Mouse (Mus musculus): ENCODE results near the gene Slc6a21. TPM values are rescaled to one million over a fixed set of nuclear protein-coding genes. Genes with fewer than 3 reads are reported as not detected.
A peak's percentile ranks its signal among the peaks of the same experiment; 100 is the strongest.

Gene Slc6a21
- polyA plus RNA-seq, 1 experiment from 2014 or later: not detected

GRCm38 (mm10) chr7:45265518-45265917 lies 11.8 kb upstream of the Slc6a21 start:
- H3K27me3 ChIP-seq (ENCODE audit: control insufficient read depth, insufficient read depth, low read length): no peaks in the 10 kb centered on the region
- no peaks in the 10 kb centered on the region for H3K36me3 ChIP-seq (ENCODE audit: control insufficient read depth, insufficient read depth, low read length)
- no peak overlapping the region for H3K27ac ChIP-seq (ENCODE audit: low read depth, low read length)
- H3K4me3 ChIP-seq (ENCODE audit: low read depth, low read length): no peak overlapping the region
- no peak for ATAC-seq (ENCODE audit: low FRiP score)
- H3K9me3 ChIP-seq (ENCODE audit: control insufficient read depth, low read length): no peaks in the 10 kb centered on the region
- DNase-seq (ENCODE audit: low spot score): no peak
- no peak overlapping the region for H3K4me2 ChIP-seq (replicated peaks; ENCODE audit: low read depth, low read length)
- H3K4me1 ChIP-seq (replicated peaks; ENCODE audit: control insufficient read depth, insufficient read depth, low read length): no peaks in the 10 kb centered on the region
- no peak overlapping the region for H3K9ac ChIP-seq (ENCODE audit: low read depth, low read length)
- 84% methylated on average over 1 of the region's 1 CpGs for WGBS

DNA sequence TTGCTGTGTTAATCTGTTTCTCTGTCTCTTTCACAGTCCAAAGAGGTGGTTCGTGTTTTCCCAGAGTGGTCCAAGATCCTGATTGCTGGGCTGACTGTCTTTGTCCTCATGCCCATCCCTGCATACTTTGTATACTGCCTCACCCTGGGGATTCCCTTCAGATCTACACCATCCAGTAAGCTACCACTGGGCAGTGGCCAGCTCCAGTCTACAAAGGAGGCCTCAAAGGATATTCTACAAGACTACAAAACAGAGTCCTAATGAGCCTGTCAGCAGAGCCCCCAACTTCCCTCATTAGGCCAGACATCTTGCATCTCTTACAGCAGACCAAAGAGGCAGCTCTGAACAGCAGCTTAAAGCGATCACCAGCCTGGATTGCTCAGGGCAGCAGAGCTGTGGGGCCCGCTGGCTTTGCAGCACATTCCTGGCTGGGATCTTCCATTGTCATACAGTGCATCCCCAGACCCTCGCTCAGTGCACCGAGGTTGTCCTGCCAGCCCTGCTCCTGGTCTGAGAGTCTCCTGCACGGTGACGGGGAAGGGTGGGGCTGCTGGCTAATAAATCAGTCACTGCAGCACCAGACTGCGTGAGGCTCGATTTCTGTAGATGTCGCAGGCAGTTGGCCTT lies 4.4 kb upstream of the Slc6a21 start:
- 66% methylated on average over 10 of the region's 10 CpGs for WGBS
- no peak for ATAC-seq (ENCODE audit: low FRiP score)
- H3K9me3 ChIP-seq (ENCODE audit: control insufficient read depth, low read length): no peaks in the 10 kb centered on the region
- no peak overlapping the region for H3K4me3 ChIP-seq (ENCODE audit: low read depth, low read length)
- no peak for DNase-seq (ENCODE audit: low spot score)
- no peak overlapping the region for H3K4me2 ChIP-seq (replicated peaks; ENCODE audit: low read depth, low read length)
- peaks cover 2% of the 10 kb centered on the region; the same call in 1 of the 2 replicates for H3K4me1 ChIP-seq (replicated peaks; ENCODE audit: control insufficient read depth, insufficient read depth, low read length)
- H3K36me3 ChIP-seq (ENCODE audit: control insufficient read depth, insufficient read depth, low read length): no peaks in the 10 kb centered on the region
- H3K9ac ChIP-seq (ENCODE audit: low read depth, low read length): no peak overlapping the region
- H3K27ac ChIP-seq (ENCODE audit: low read depth, low read length): no peak overlapping the region
- no peaks in the 10 kb centered on the region; the same call in 1 of the 2 replicates for H3K27me3 ChIP-seq (ENCODE audit: control insufficient read depth, insufficient read depth, low read length)

GRCm38 (mm10) chr7:45273672-45274071 lies 3.6 kb upstream of the Slc6a21 start:
- Histone ChIP-seq H3K36me3 (ENCODE audit: control insufficient read depth, insufficient read depth, low read length) (no peaks in the 10 kb centered on the region), H3K9me3 (ENCODE audit: control insufficient read depth, low read length) (no peaks in the 10 kb centered on the region), H3K4me2 (replicated peaks; ENCODE audit: low read depth, low read length) (no peak overlapping the region), H3K27ac (ENCODE audit: low read depth, low read length) (no peak overlapping the region), H3K4me1 (replicated peaks; ENCODE audit: control insufficient read depth, insufficient read depth, low read length) (peaks cover 2% of the 10 kb centered on the region; the same call in 1 of the 2 replicates), H3K4me3 (ENCODE audit: low read depth, low read length) (no peak overlapping the region), H3K27me3 (ENCODE audit: control insufficient read depth, insufficient read depth, low read length) (no peaks in the 10 kb centered on the region; the same call in 1 of the 2 replicates), H3K9ac (ENCODE audit: low read depth, low read length) (no peak overlapping the region)
- WGBS: 89% methylated on average over 8 of the region's 8 CpGs
- DNase-seq (ENCODE audit: low spot score) (no peak), ATAC-seq (ENCODE audit: low FRiP score) (no peak)

DNA sequence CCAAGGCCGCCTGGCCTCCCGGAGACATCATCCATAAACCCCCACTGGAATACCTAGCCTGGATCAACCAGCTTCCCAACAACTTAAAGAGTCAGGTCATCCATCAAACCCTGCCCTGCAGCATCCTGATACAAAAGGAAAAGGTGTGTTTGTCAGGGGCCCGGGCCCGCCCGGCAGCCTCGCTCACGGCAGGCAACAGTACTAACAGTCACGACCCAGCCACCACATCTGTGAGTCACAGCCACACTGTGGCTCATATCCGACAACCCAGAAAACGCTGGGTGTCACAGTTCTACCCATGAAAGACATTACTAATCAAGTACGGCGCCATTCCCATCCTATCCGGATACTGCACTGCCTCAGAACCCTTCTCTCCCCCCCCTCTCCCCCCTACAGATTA lies 9.2 kb downstream of the Slc6a21 start:
- Histone ChIP-seq H3K9ac (ENCODE audit: low read depth, low read length) (no peak overlapping the region), H3K4me2 (replicated peaks; ENCODE audit: low read depth, low read length) (no peak overlapping the region), H3K27ac (ENCODE audit: low read depth, low read length) (no peak overlapping the region), H3K36me3 (ENCODE audit: control insufficient read depth, insufficient read depth, low read length) (no peaks in the 10 kb centered on the region), H3K9me3 (ENCODE audit: control insufficient read depth, low read length) (no peaks in the 10 kb centered on the region), H3K27me3 (ENCODE audit: control insufficient read depth, insufficient read depth, low read length) (no peaks in the 10 kb centered on the region), H3K4me1 (replicated peaks; ENCODE audit: control insufficient read depth, insufficient read depth, low read length) (no peaks in the 10 kb centered on the region), H3K4me3 (ENCODE audit: low read depth, low read length) (no peak overlapping the region)
- DNase-seq (ENCODE audit: low spot score): no peak
- no peak for ATAC-seq (ENCODE audit: low FRiP score)
- WGBS: 85% methylated on average over 13 of the region's 13 CpGs

- Histone ChIP-seq H3K9me3 (ENCODE audit: control insufficient read depth, low read length) (no peaks in the 10 kb centered on the region), H3K36me3 (ENCODE audit: control insufficient read depth, insufficient read depth, low read length) (no peaks in the 10 kb centered on the region), H3K27me3 (ENCODE audit: control insufficient read depth, insufficient read depth, low read length) (no peaks in the 10 kb centered on the region), H3K4me3 (ENCODE audit: low read depth, low read length) (no peak overlapping the region), H3K9ac (ENCODE audit: low read depth, low read length) (no peak overlapping the region), H3K27ac (ENCODE audit: low read depth, low read length) (no peak overlapping the region), H3K4me1 (replicated peaks; ENCODE audit: control insufficient read depth, insufficient read depth, low read length) (no peaks in the 10 kb centered on the region), H3K4me2 (replicated peaks; ENCODE audit: low read depth, low read length) (no peak overlapping the region)
- DNase-seq (ENCODE audit: low spot score): no peak
- ATAC-seq (ENCODE audit: low FRiP score): no peak
- 87% methylated on average over 1 of the region's 1 CpGs for WGBS
These were observed 19.3 kb downstream of the Slc6a21 start for GRCm38 (mm10) chr7:45296626-45297025.

GRCm38 (mm10) chr7:45297563-45297962 lies 20.2 kb downstream of the Slc6a21 start:
- no peak overlapping the region for H3K4me3 ChIP-seq (ENCODE audit: low read depth, low read length)
- 57% methylated on average over 3 of the region's 3 CpGs for WGBS
- DNase-seq (ENCODE audit: low spot score) (no peak), ATAC-seq (ENCODE audit: low FRiP score) (no peak)
- no peaks in the 10 kb centered on the region for H3K27me3 ChIP-seq (ENCODE audit: control insufficient read depth, insufficient read depth, low read length)
- H3K9me3 ChIP-seq (ENCODE audit: control insufficient read depth, low read length): no peaks in the 10 kb centered on the region
- no peak overlapping the region for H3K9ac ChIP-seq (ENCODE audit: low read depth, low read length)
- H3K4me2 ChIP-seq (replicated peaks; ENCODE audit: low read depth, low read length): no peak overlapping the region
- no peaks in the 10 kb centered on the region for H3K4me1 ChIP-seq (replicated peaks; ENCODE audit: control insufficient read depth, insufficient read depth, low read length)
- no peaks in the 10 kb centered on the region for H3K36me3 ChIP-seq (ENCODE audit: control insufficient read depth, insufficient read depth, low read length)
- H3K27ac ChIP-seq (ENCODE audit: low read depth, low read length): no peak overlapping the region

- Histone ChIP-seq H3K27me3 (ENCODE audit: control insufficient read depth, insufficient read depth, low read length) (no peaks in the 10 kb centered on the region), H3K9ac (ENCODE audit: low read depth, low read length) (no peak overlapping the region), H3K4me3 (ENCODE audit: low read depth, low read length) (no peak overlapping the region), H3K36me3 (ENCODE audit: control insufficient read depth, insufficient read depth, low read length) (no peaks in the 10 kb centered on the region), H3K4me2 (replicated peaks; ENCODE audit: low read depth, low read length) (no peak overlapping the region), H3K27ac (ENCODE audit: low read depth, low read length) (no peak overlapping the region), H3K9me3 (ENCODE audit: control insufficient read depth, low read length) (no peaks in the 10 kb centered on the region), H3K4me1 (replicated peaks; ENCODE audit: control insufficient read depth, insufficient read depth, low read length) (no peaks in the 10 kb centered on the region)
- ATAC-seq (ENCODE audit: low FRiP score): 0 out of 2 replicates have a peak, but pooled peaks have one; percentile 60
- DNase-seq (ENCODE audit: low spot score): peak; percentile 70
- 14% methylated on average over 5 of the region's 5 CpGs for WGBS
These were observed 22.4 kb downstream of the Slc6a21 start for GRCm38 (mm10) chr7:45299752-45300151.

- no peak overlapping the region for H3K27ac ChIP-seq (ENCODE audit: low read depth, low read length)
- no peaks in the 10 kb centered on the region for H3K27me3 ChIP-seq (ENCODE audit: control insufficient read depth, insufficient read depth, low read length)
- no peaks in the 10 kb centered on the region for H3K9me3 ChIP-seq (ENCODE audit: control insufficient read depth, low read length)
- H3K4me3 ChIP-seq (ENCODE audit: low read depth, low read length): no peak overlapping the region
- no peak overlapping the region for H3K9ac ChIP-seq (ENCODE audit: low read depth, low read length)
- no peaks in the 10 kb centered on the region for H3K4me1 ChIP-seq (replicated peaks; ENCODE audit: control insufficient read depth, insufficient read depth, low read length)
- 20% methylated on average over 6 of the region's 6 CpGs for WGBS
- ATAC-seq (ENCODE audit: low FRiP score) (no peak), DNase-seq (ENCODE audit: low spot score) (peak; percentile 67)
- no peaks in the 10 kb centered on the region for H3K36me3 ChIP-seq (ENCODE audit: control insufficient read depth, insufficient read depth, low read length)
- no peak overlapping the region for H3K4me2 ChIP-seq (replicated peaks; ENCODE audit: low read depth, low read length)
These were observed 23.0 kb downstream of the Slc6a21 start for GRCm38 (mm10) chr7:45300270-45300669.

GRCm38 (mm10) chr7:45302626-45303025 lies 25.3 kb downstream of the Slc6a21 start:
- Histone ChIP-seq H3K4me1 (replicated peaks; ENCODE audit: control insufficient read depth, insufficient read depth, low read length) (no peaks in the 10 kb centered on the region), H3K9ac (ENCODE audit: low read depth, low read length) (no peak overlapping the region), H3K9me3 (ENCODE audit: control insufficient read depth, low read length) (no peaks in the 10 kb centered on the region), H3K27me3 (ENCODE audit: control insufficient read depth, insufficient read depth, low read length) (no peaks in the 10 kb centered on the region), H3K4me3 (ENCODE audit: low read depth, low read length) (no peak overlapping the region), H3K4me2 (replicated peaks; ENCODE audit: low read depth, low read length) (no peak overlapping the region), H3K36me3 (ENCODE audit: control insufficient read depth, insufficient read depth, low read length) (no peaks in the 10 kb centered on the region), H3K27ac (ENCODE audit: low read depth, low read length) (no peak overlapping the region)
- 87% methylated on average over 8 of the region's 8 CpGs for WGBS
- DNase-seq (ENCODE audit: low spot score) (no peak), ATAC-seq (ENCODE audit: low FRiP score) (no peak)
